Mouse (Mus musculus): ENCODE data around the gene Esp18.

Esp18 gene

GRCm38 (mm10) chr17:39406059-39406458 is at the start of gene Esp18:
Esp18 (plus strand) TSS chr17:39406359.
- DNase-seq (ENCODE audit: low spot score) = no peak

- no peak for DNase-seq (ENCODE audit: low spot score)
These were observed 42.8 kb upstream of the Esp18 start for GRCm38 (mm10) chr17:39363316-39363715.
